Mouse (Mus musculus): ENCODE data around the gene Lrp1. TPM values are rescaled to one million over a fixed set of nuclear protein-coding genes. Genes with fewer than 3 reads are reported as not detected.

Gene Lrp1
- polyA plus RNA-seq, 1 experiment from 2014 or later = 71.2 TPM

- peaks cover 4% of the 10 kb centered on the region; the same call in 1 of the 2 replicates for H3K36me3 ChIP-seq (ENCODE audit: control insufficient read depth, insufficient read depth, low read length)
- H3K4me2 ChIP-seq (ENCODE audit: low read depth, low read length, severe bottlenecking) = no peak overlapping the region
- no peaks in the 10 kb centered on the region for H3K27me3 ChIP-seq (ENCODE audit: control insufficient read depth, insufficient read depth, low read length)
- no peak overlapping the region for H3K9ac ChIP-seq (ENCODE audit: low read length)
- ATAC-seq (replicated peaks; ENCODE audit: low FRiP score) = no peak
- no peak for DNase-seq (ENCODE audit: low spot score)
- H3K27ac ChIP-seq (ENCODE audit: low read depth, low read length) = no peak overlapping the region
- no peaks in the 10 kb centered on the region for H3K9me3 ChIP-seq (ENCODE audit: control insufficient read depth, low read length)
- no peaks in the 10 kb centered on the region; the same call in 1 of the 2 replicates for H3K4me1 ChIP-seq (replicated peaks; ENCODE audit: control insufficient read depth, insufficient read depth, low read length)
- H3K4me3 ChIP-seq (ENCODE audit: low read depth, low read length) = no peak overlapping the region
- WGBS = 94% methylated on average over 30 of the region's 30 CpGs
Measured at GRCm38 (mm10) chr10:127594930-127595715, 25.8 kb downstream of the Lrp1 start.

GRCm38 (mm10) chr10:127594405-127594804, 26.5 kb downstream of the Lrp1 start:
- peaks cover 4% of the 10 kb centered on the region; the same call in 1 of the 2 replicates for H3K36me3 ChIP-seq (ENCODE audit: control insufficient read depth, insufficient read depth, low read length)
- ATAC-seq (replicated peaks; ENCODE audit: low FRiP score) (no peak), DNase-seq (ENCODE audit: low spot score) (no peak)
- H3K9ac ChIP-seq (ENCODE audit: low read length) = no peak overlapping the region
- H3K9me3 ChIP-seq (ENCODE audit: control insufficient read depth, low read length) = no peaks in the 10 kb centered on the region
- H3K27me3 ChIP-seq (ENCODE audit: control insufficient read depth, insufficient read depth, low read length) = no peaks in the 10 kb centered on the region
- 92% methylated on average over 8 of the region's 8 CpGs for WGBS
- no peak overlapping the region for H3K27ac ChIP-seq (ENCODE audit: low read depth, low read length)
- no peaks in the 10 kb centered on the region; the same call in 1 of the 2 replicates for H3K4me1 ChIP-seq (replicated peaks; ENCODE audit: control insufficient read depth, insufficient read depth, low read length)
- H3K4me3 ChIP-seq (ENCODE audit: low read depth, low read length) = no peak overlapping the region
- no peak overlapping the region for H3K4me2 ChIP-seq (ENCODE audit: low read depth, low read length, severe bottlenecking)

- DNase-seq (ENCODE audit: low spot score) = no peak
- Histone ChIP-seq H3K36me3 (ENCODE audit: control insufficient read depth, insufficient read depth, low read length) (peaks cover 4% of the 10 kb centered on the region; the same call in 1 of the 2 replicates), H3K27me3 (ENCODE audit: control insufficient read depth, insufficient read depth, low read length) (no peaks in the 10 kb centered on the region), H3K9ac (ENCODE audit: low read length) (no peak overlapping the region), H3K4me3 (ENCODE audit: low read depth, low read length) (no peak overlapping the region), H3K9me3 (ENCODE audit: control insufficient read depth, low read length) (no peaks in the 10 kb centered on the region), H3K27ac (ENCODE audit: low read depth, low read length) (no peak overlapping the region), H3K4me2 (ENCODE audit: low read depth, low read length, severe bottlenecking) (no peak overlapping the region), H3K4me1 (replicated peaks; ENCODE audit: control insufficient read depth, insufficient read depth, low read length) (no peaks in the 10 kb centered on the region; the same call in 1 of the 2 replicates)
- WGBS = 90% methylated on average over 13 of the region's 13 CpGs
- ATAC-seq (replicated peaks; ENCODE audit: low FRiP score) = no peak
Measured at GRCm38 (mm10) chr10:127592850-127593249, 28.1 kb downstream of the Lrp1 start.

GRCm38 (mm10) chr10:127592423-127592822, 28.5 kb downstream of the Lrp1 start:
- ATAC-seq (replicated peaks; ENCODE audit: low FRiP score) = no peak
- no peak for DNase-seq (ENCODE audit: low spot score)
- Histone ChIP-seq H3K4me2 (ENCODE audit: low read depth, low read length, severe bottlenecking) (no peak overlapping the region), H3K36me3 (ENCODE audit: control insufficient read depth, insufficient read depth, low read length) (peaks cover 4% of the 10 kb centered on the region; the same call in 1 of the 2 replicates), H3K27me3 (ENCODE audit: control insufficient read depth, insufficient read depth, low read length) (no peaks in the 10 kb centered on the region), H3K9ac (ENCODE audit: low read length) (no peak overlapping the region), H3K9me3 (ENCODE audit: control insufficient read depth, low read length) (no peaks in the 10 kb centered on the region), H3K4me1 (replicated peaks; ENCODE audit: control insufficient read depth, insufficient read depth, low read length) (no peaks in the 10 kb centered on the region; the same call in 1 of the 2 replicates), H3K27ac (ENCODE audit: low read depth, low read length) (no peak overlapping the region), H3K4me3 (ENCODE audit: low read depth, low read length) (no peak overlapping the region)
- WGBS = 99% methylated on average over 7 of the region's 7 CpGs

- Histone ChIP-seq H3K4me2 (ENCODE audit: low read depth, low read length, severe bottlenecking) (no peak overlapping the region), H3K9me3 (ENCODE audit: control insufficient read depth, low read length) (no peaks in the 10 kb centered on the region), H3K27me3 (ENCODE audit: control insufficient read depth, insufficient read depth, low read length) (no peaks in the 10 kb centered on the region), H3K4me3 (ENCODE audit: low read depth, low read length) (no peak overlapping the region), H3K27ac (ENCODE audit: low read depth, low read length) (no peak overlapping the region), H3K9ac (ENCODE audit: low read length) (no peak overlapping the region), H3K4me1 (replicated peaks; ENCODE audit: control insufficient read depth, insufficient read depth, low read length) (no peaks in the 10 kb centered on the region; the same call in 1 of the 2 replicates), H3K36me3 (ENCODE audit: control insufficient read depth, insufficient read depth, low read length) (peaks cover 4% of the 10 kb centered on the region; the same call in 1 of the 2 replicates)
- ATAC-seq (replicated peaks; ENCODE audit: low FRiP score) = no peak
- 58% methylated on average over 7 of the region's 7 CpGs for WGBS
- DNase-seq (ENCODE audit: low spot score) = no peak
Measured at GRCm38 (mm10) chr10:127591514-127591913, 29.4 kb downstream of the Lrp1 start.

GRCm38 (mm10) chr10:127590831-127591451, 30.0 kb downstream of the Lrp1 start:
- 89% methylated on average over 7 of the region's 7 CpGs for WGBS

GRCm38 (mm10) chr10:127590256-127590655, 30.7 kb downstream of the Lrp1 start:
- Histone ChIP-seq H3K27ac (ENCODE audit: low read depth, low read length) (no peak overlapping the region), H3K36me3 (ENCODE audit: control insufficient read depth, insufficient read depth, low read length) (peaks cover 4% of the 10 kb centered on the region; the same call in 1 of the 2 replicates), H3K4me3 (ENCODE audit: low read depth, low read length) (no peak overlapping the region), H3K9me3 (ENCODE audit: control insufficient read depth, low read length) (no peaks in the 10 kb centered on the region), H3K27me3 (ENCODE audit: control insufficient read depth, insufficient read depth, low read length) (no peaks in the 10 kb centered on the region), H3K4me1 (replicated peaks; ENCODE audit: control insufficient read depth, insufficient read depth, low read length) (no peaks in the 10 kb centered on the region), H3K9ac (ENCODE audit: low read length) (no peak overlapping the region), H3K4me2 (ENCODE audit: low read depth, low read length, severe bottlenecking) (no peak overlapping the region)
- 89% methylated on average over 12 of the region's 12 CpGs for WGBS
- ATAC-seq (replicated peaks; ENCODE audit: low FRiP score) (no peak), DNase-seq (ENCODE audit: low spot score) (no peak)

More at GRCm38 (mm10) chr10:127590831-127591451, 30.0 kb downstream of the Lrp1 start:
- Histone ChIP-seq H3K9ac (ENCODE audit: low read length) (no peak overlapping the region), H3K36me3 (ENCODE audit: control insufficient read depth, insufficient read depth, low read length) (peaks cover 4% of the 10 kb centered on the region; the same call in 1 of the 2 replicates), H3K4me2 (ENCODE audit: low read depth, low read length, severe bottlenecking) (no peak overlapping the region), H3K4me3 (ENCODE audit: low read depth, low read length) (no peak overlapping the region), H3K9me3 (ENCODE audit: control insufficient read depth, low read length) (no peaks in the 10 kb centered on the region), H3K4me1 (replicated peaks; ENCODE audit: control insufficient read depth, insufficient read depth, low read length) (no peaks in the 10 kb centered on the region), H3K27me3 (ENCODE audit: control insufficient read depth, insufficient read depth, low read length) (no peaks in the 10 kb centered on the region), H3K27ac (ENCODE audit: low read depth, low read length) (no peak overlapping the region)
- ATAC-seq (replicated peaks; ENCODE audit: low FRiP score) = no peak
- no peak for DNase-seq (ENCODE audit: low spot score)

- no peaks in the 10 kb centered on the region; the same call in 1 of the 2 replicates for H3K36me3 ChIP-seq (ENCODE audit: control insufficient read depth, insufficient read depth, low read length)
- no peak overlapping the region for H3K4me2 ChIP-seq (ENCODE audit: low read depth, low read length, severe bottlenecking)
Measured at GRCm38 (mm10) chr10:127587776-127588175, 33.2 kb downstream of the Lrp1 start.

More at GRCm38 (mm10) chr10:127587776-127588175, 33.2 kb downstream of the Lrp1 start:
- H3K9ac ChIP-seq (ENCODE audit: low read length) = no peak overlapping the region
- H3K9me3 ChIP-seq (ENCODE audit: control insufficient read depth, low read length) = no peaks in the 10 kb centered on the region
- no peak for DNase-seq (ENCODE audit: low spot score)
- no peaks in the 10 kb centered on the region for H3K27me3 ChIP-seq (ENCODE audit: control insufficient read depth, insufficient read depth, low read length)
- no peak overlapping the region for H3K4me3 ChIP-seq (ENCODE audit: low read depth, low read length)
- no peak overlapping the region for H3K27ac ChIP-seq (ENCODE audit: low read depth, low read length)
- H3K4me1 ChIP-seq (replicated peaks; ENCODE audit: control insufficient read depth, insufficient read depth, low read length) = no peaks in the 10 kb centered on the region
- no peak for ATAC-seq (replicated peaks; ENCODE audit: low FRiP score)
- WGBS = 86% methylated on average over 8 of the region's 8 CpGs
